Mouse (Mus musculus) gastrocnemius, postnatal 36 days (tissue): ENCODE data around the gene Arl4d. TPM values are rescaled to one million over a fixed set of nuclear protein-coding genes. Genes with fewer than 3 reads are reported as not detected.
"Not testable (repeated sequence)": the region's sequence is repeated elsewhere in the genome, so short reads cannot be mapped to it uniquely, and the experiment has no call there.

ENCODE experiments used
- DNase-seq, 2 experiments: peaks; one replicate each; pipeline ENCODE4 v3.0.0; 2022
- intact Hi-C: fragments of 180-260 bp; cut with DNase I; formaldehyde crosslinking; loops from one replicate; pipeline ENCODE4 v1.15.1; 2025
- total RNA-seq, 2 experiments: library from RNA; stranded (reverse); gene quantifications; 2 replicates each; pipeline ENCODE4 v1.2.3; 2021

Gene Arl4d
- total RNA-seq, 2 experiments from 2014 or later, result 4.7 to 9.3 TPM

- intact Hi-C loops, result not testable (repeated sequence)
- DNase-seq, result peak; percentile 39 to 62
Measured at GRCm38 (mm10) chr11:101645411-101646282, 19.7 kb upstream of the Arl4d start.

- intact Hi-C loops, DNase-seq: not testable (repeated sequence)
Measured at GRCm38 (mm10) chr11:101646283-101646794, 19.0 kb upstream of the Arl4d start.

- DNase-seq, intact Hi-C loops: not testable (repeated sequence)
Measured at GRCm38 (mm10) chr11:101647093-101647492, 18.2 kb upstream of the Arl4d start.

- intact Hi-C loops, result no loop called here
- no peak for DNase-seq
Measured at GRCm38 (mm10) chr11:101656356-101656755, 9.0 kb upstream of the Arl4d start.

GRCm38 (mm10) chr11:101657528-101657885 is 7.8 kb upstream of the Arl4d start:
- intact Hi-C loops, result no loop called here
- DNase-seq, result no peak

GRCm38 (mm10) chr11:101657886-101658750 is 7.2 kb upstream of the Arl4d start:
- peak; percentile 66 to 84 for DNase-seq
- intact Hi-C loops, result loop anchor here (1.0 kb wide), 1 partner anchor 74 kb away; the partner anchor contains the start of gene Dhx8

- peak; percentile 38 to 48 for DNase-seq
- intact Hi-C loops, result loop anchor here (1.0 kb wide), 1 partner anchor 73 kb away; the partner anchor contains the start of gene Dhx8
Measured at GRCm38 (mm10) chr11:101658751-101659558, 6.4 kb upstream of the Arl4d start.

GRCm38 (mm10) chr11:101661191-101661590 is 4.2 kb upstream of the Arl4d start:
- no peak for DNase-seq
- intact Hi-C loops, result no loop called here

- intact Hi-C loops, result no loop called here
- no peak for DNase-seq
Measured at GRCm38 (mm10) chr11:101661786-101662185, 3.6 kb upstream of the Arl4d start.

GRCm38 (mm10) chr11:101663229-101664027 is 1.9 kb upstream of the Arl4d start:
- no peak for DNase-seq
- intact Hi-C loops, result loop anchor here (1.0 kb wide), 1 partner anchor 69 kb away; the partner anchor contains the start of gene Dhx8

- intact Hi-C loops, result no loop called here
- no peak for DNase-seq
Measured at GRCm38 (mm10) chr11:101665636-101665992, 273 bp downstream of the Arl4d start.

- peak in 1 of 2 experiments; percentile 45 for DNase-seq
- intact Hi-C loops, result no loop called here
Measured at GRCm38 (mm10) chr11:101666626-101667345, 1.4 kb downstream of the Arl4d start.

GRCm38 (mm10) chr11:101667871-101668532 is 2.7 kb downstream of the Arl4d start:
- peak; percentile 45 to 61 for DNase-seq
- intact Hi-C loops, result no loop called here

- peak; percentile 30 to 37 for DNase-seq
- intact Hi-C loops, result no loop called here
Measured at GRCm38 (mm10) chr11:101668546-101669261, 3.4 kb downstream of the Arl4d start.

GRCm38 (mm10) chr11:101670334-101670733 is 5.0 kb downstream of the Arl4d start:
- intact Hi-C loops, result loop anchor here (5.0 kb wide), 1 partner anchor 47 kb away; no protein-coding TSS in a partner anchor

GRCm38 (mm10) chr11:101671255-101671654 is 5.9 kb downstream of the Arl4d start:
- DNase-seq, result no peak
- intact Hi-C loops, result loop anchor here (5.0 kb wide), 1 partner anchor 46 kb away; no protein-coding TSS in a partner anchor

More at GRCm38 (mm10) chr11:101670334-101670733, 5.0 kb downstream of the Arl4d start:
- no peak for DNase-seq

GRCm38 (mm10) chr11:101673010-101673642 is 7.8 kb downstream of the Arl4d start:
- DNase-seq, result peak in 1 of 2 experiments; percentile 15
- intact Hi-C loops, result loop anchor here (5.0 kb wide), 1 partner anchor 44 kb away; no protein-coding TSS in a partner anchor
